In genomic region chr2:179600347-179600746, GRCm38 (mm10) we compare ENCODE assay signal across 20 mouse cellular contexts.
DNase-seq lines count a peak whose midpoint lies in the region; ATAC-seq and TF ChIP-seq lines count a peak whose summit lies in the region.
"Had no signal": no experiment of that assay in that cellular context is flagged by ENCODE, and none has a peak within 500 bp of the region (broad histone marks: within the 10 kb centered on the region; RNA-seq: fewer than 3 reads in every experiment).

No protein-coding gene starts in this region.

- DNase-seq in forebrain, postnatal 0 days = no peak
- no peak for DNase-seq in hindbrain, embryonic 14.5 days (ENCODE audit: low spot score)
- no peak for DNase-seq in hindbrain, postnatal 0 days (ENCODE audit: low spot score)
- no peak for DNase-seq in testis, postnatal 10 days (ENCODE audit: low spot score)
- DNase-seq: gastrocnemius, postnatal 10 days; kidney, adult 9 months; kidney, postnatal 14 days; liver; right cerebral cortex, postnatal 25 days; thymus, postnatal 4 days had no signal

- peaks cover 30% of the 10 kb centered on the region for H3K4me1 ChIP-seq in forebrain, embryonic 13.5 days
- H3K4me1 ChIP-seq in forebrain, postnatal 0 days (ENCODE audit: insufficient read depth) = peaks cover 10% of the 10 kb centered on the region
- no peaks in the 10 kb centered on the region for H3K4me1 ChIP-seq in hindbrain, embryonic 14.5 days (replicated peaks; ENCODE audit: control insufficient read depth, insufficient read depth, low read length)
- no peaks in the 10 kb centered on the region for H3K4me1 ChIP-seq in hindbrain, postnatal 0 days (ENCODE audit: insufficient read depth, low read length)
- peaks cover 5% of the 10 kb centered on the region; the same call in 1 of the 2 replicates for H3K4me1 ChIP-seq in megakaryocyte, embryonic 14.5 days
- H3K4me1 ChIP-seq in testis, adult 2 months (ENCODE audit: control insufficient read depth, insufficient read depth, low read length) = no peaks in the 10 kb centered on the region
- H3K4me1 ChIP-seq: embryonic facial prominence, embryonic 12.5 days; heart, embryonic 15.5 days; lung, embryonic 15.5 days had no signal

- H3K4me3 ChIP-seq in forebrain, embryonic 13.5 days = no peak overlapping the region
- H3K4me3 ChIP-seq in forebrain, postnatal 0 days (ENCODE audit: low read depth, low read length) = no peak overlapping the region
- H3K4me3 ChIP-seq in hindbrain, embryonic 14.5 days (replicated peaks; ENCODE audit: low read length) = no peak overlapping the region
- no peak overlapping the region for H3K4me3 ChIP-seq in hindbrain, postnatal 0 days (ENCODE audit: low read length)
- peak overlapping the region; percentile 76 for H3K4me3 ChIP-seq in megakaryocyte, embryonic 14.5 days (replicated peaks)
- H3K4me3 ChIP-seq in testis, adult 2 months (ENCODE audit: control insufficient read depth, low read depth, low read length) = no peak overlapping the region
- H3K4me3 ChIP-seq: embryonic facial prominence, embryonic 12.5 days; heart, embryonic 15.5 days; lung, embryonic 15.5 days; neural tube, embryonic 15.5 days had no signal

- no peaks in the 10 kb centered on the region for H3K27me3 ChIP-seq in forebrain, embryonic 13.5 days
- no peaks in the 10 kb centered on the region for H3K27me3 ChIP-seq in forebrain, postnatal 0 days (ENCODE audit: insufficient read depth, low read length)
- no peaks in the 10 kb centered on the region for H3K27me3 ChIP-seq in hindbrain, embryonic 14.5 days (ENCODE audit: control insufficient read depth, insufficient read depth, low read length)
- no peaks in the 10 kb centered on the region for H3K27me3 ChIP-seq in hindbrain, postnatal 0 days (ENCODE audit: insufficient read depth, low read length)
- no peaks in the 10 kb centered on the region for H3K27me3 ChIP-seq in megakaryocyte, embryonic 14.5 days (replicated peaks)
- no peaks in the 10 kb centered on the region for H3K27me3 ChIP-seq in testis, adult 2 months (ENCODE audit: control insufficient read depth, insufficient read depth, low read length)
- H3K27me3 ChIP-seq: heart, embryonic 15.5 days; lung, embryonic 15.5 days; neural tube, embryonic 15.5 days had no signal

- no peak overlapping the region for H3K4me2 ChIP-seq in forebrain, embryonic 13.5 days
- no peak overlapping the region for H3K4me2 ChIP-seq in forebrain, postnatal 0 days (ENCODE audit: low read depth)
- no peak overlapping the region for H3K4me2 ChIP-seq in hindbrain, embryonic 14.5 days (replicated peaks)
- H3K4me2 ChIP-seq in hindbrain, postnatal 0 days (ENCODE audit: low read depth, low read length) = no peak overlapping the region
- H3K4me2 ChIP-seq: embryonic facial prominence, embryonic 12.5 days; heart, embryonic 15.5 days; lung, embryonic 15.5 days; neural tube, embryonic 15.5 days had no signal

- 86% methylated on average over 2 of the region's 2 CpGs for WGBS in forebrain, embryonic 13.5 days
- 88% methylated on average over 2 of the region's 2 CpGs for WGBS in forebrain, postnatal 0 days
- WGBS in hindbrain, embryonic 14.5 days = 86% methylated on average over 2 of the region's 2 CpGs
- WGBS in hindbrain, postnatal 0 days = 94% methylated on average over 2 of the region's 2 CpGs

- H3K9ac ChIP-seq in forebrain, embryonic 13.5 days = no peak overlapping the region
- no peak overlapping the region for H3K9ac ChIP-seq in forebrain, postnatal 0 days
- H3K9ac ChIP-seq in hindbrain, embryonic 14.5 days = no peak overlapping the region
- H3K9ac ChIP-seq in hindbrain, postnatal 0 days (replicated peaks; ENCODE audit: low read length) = no peak overlapping the region
- H3K9ac ChIP-seq: embryonic facial prominence, embryonic 12.5 days; heart, embryonic 15.5 days; lung, embryonic 15.5 days; neural tube, embryonic 15.5 days had no signal

- no peaks in the 10 kb centered on the region for H3K9me3 ChIP-seq in forebrain, embryonic 13.5 days (replicated peaks)
- no peaks in the 10 kb centered on the region for H3K9me3 ChIP-seq in forebrain, postnatal 0 days (ENCODE audit: low read length)
- H3K9me3 ChIP-seq in hindbrain, embryonic 14.5 days (ENCODE audit: control insufficient read depth, low read length) = no peaks in the 10 kb centered on the region
- no peaks in the 10 kb centered on the region for H3K9me3 ChIP-seq in hindbrain, postnatal 0 days (ENCODE audit: low read length)
- peaks cover 29% of the 10 kb centered on the region for H3K9me3 ChIP-seq in megakaryocyte, embryonic 14.5 days
- H3K9me3 ChIP-seq: embryonic facial prominence, embryonic 12.5 days; heart, embryonic 15.5 days; lung, embryonic 15.5 days; neural tube, embryonic 15.5 days had no signal

- no peak for TF ChIP-seq CTCF in forebrain, postnatal 0 days (IDR thresholded peaks at IDR 0.05; ENCODE audit: low read depth)
- TF ChIP-seq CTCF in hindbrain, postnatal 0 days (IDR thresholded peaks at IDR 0.05; ENCODE audit: low read depth) = no peak
- TF ChIP-seq CTCF in testis, adult 2 months (IDR thresholded peaks at IDR 0.05; ENCODE audit: control insufficient read depth, insufficient read depth, insufficient replicate concordance, low read depth, low read length) = no peak

- TF ChIP-seq POLR2A in testis, adult 2 months (IDR thresholded peaks at IDR 0.05; ENCODE audit: control insufficient read depth, low read depth, low read length) = peak; percentile 42; the same call in 1 of the 2 replicates

- no peak overlapping the region for H3K27ac ChIP-seq in forebrain, embryonic 13.5 days
- H3K27ac ChIP-seq in forebrain, postnatal 0 days (ENCODE audit: low read depth, low read length) = no peak overlapping the region
- H3K27ac ChIP-seq in hindbrain, embryonic 14.5 days = no peak overlapping the region
- H3K27ac ChIP-seq in hindbrain, postnatal 0 days = no peak overlapping the region
- no peak overlapping the region for H3K27ac ChIP-seq in testis, adult 2 months (ENCODE audit: control insufficient read depth, insufficient read depth, low read depth, low read length)
- H3K27ac ChIP-seq: embryonic facial prominence, embryonic 12.5 days; heart, embryonic 15.5 days; lung, embryonic 15.5 days; neural tube, embryonic 15.5 days had no signal

- H3K36me3 ChIP-seq in forebrain, embryonic 13.5 days (ENCODE audit: poor library complexity, severe bottlenecking) = peaks cover 3% of the 10 kb centered on the region; the same call in 1 of the 2 replicates
- H3K36me3 ChIP-seq in forebrain, postnatal 0 days (ENCODE audit: insufficient read depth) = no peaks in the 10 kb centered on the region
- H3K36me3 ChIP-seq in hindbrain, embryonic 14.5 days (replicated peaks; ENCODE audit: control insufficient read depth, insufficient read depth) = no peaks in the 10 kb centered on the region
- no peaks in the 10 kb centered on the region for H3K36me3 ChIP-seq in hindbrain, postnatal 0 days (ENCODE audit: insufficient read depth, low read length)
- no peaks in the 10 kb centered on the region for H3K36me3 ChIP-seq in megakaryocyte, embryonic 14.5 days (replicated peaks; ENCODE audit: low read length)
- H3K36me3 ChIP-seq in testis, adult 2 months (ENCODE audit: control insufficient read depth, insufficient read depth, low read length) = no peaks in the 10 kb centered on the region
- H3K36me3 ChIP-seq: embryonic facial prominence, embryonic 12.5 days; heart, embryonic 15.5 days; lung, embryonic 15.5 days; neural tube, embryonic 15.5 days had no signal

- peak; percentile 22; the same call in 1 of the 2 replicates for ATAC-seq in forebrain, embryonic 13.5 days
- ATAC-seq in forebrain, postnatal 0 days = no peak; the same call in 1 of the 2 replicates
- ATAC-seq in hindbrain, embryonic 14.5 days (ENCODE audit: low FRiP score) = peak; percentile 18; the same call in 1 of the 2 replicates
- no peak for ATAC-seq in hindbrain, postnatal 0 days
- ATAC-seq in megakaryocyte, adult 5-6 weeks (ENCODE audit: poor library complexity, severe bottlenecking) = no peak
- ATAC-seq: intestine, postnatal 0 days; Patski had no signal

Comparison
In these comparisons a context has a peak if more than half of its experiments do, and no peak if none do; other contexts are left out.
1. ATAC-seq: peak in forebrain, embryonic 13.5 days (single experiment) and hindbrain, embryonic 14.5 days (single experiment); none in forebrain, postnatal 0 days (single experiment), hindbrain, postnatal 0 days (single experiment) and megakaryocyte, adult 5-6 weeks (single experiment).